Mouse (Mus musculus) ES-E14 (cell line): ENCODE data around the gene Avpi1. TPM values are rescaled to one million over a fixed set of nuclear protein-coding genes. Genes with fewer than 3 reads are reported as not detected.
A peak's percentile ranks its signal among the peaks of the same experiment; 100 is the strongest.

Source experiments
- DNase-seq: peaks from one replicate; pipeline ENCODE4 v3.0.0-alpha.2; 2013; ENCODE audit warnings: low read depth, low spot score
- H3K27ac ChIP-seq: 2 replicates; pipeline ENCODE4 v1.5.1; 2012; ENCODE audit warnings: low read depth, mild to moderate bottlenecking, low read length, moderate library complexity, mixed read lengths; ENCODE audit not compliant: poor library complexity, insufficient read depth, severe bottlenecking
- H3K36me3 ChIP-seq: 2 replicates; pipeline ENCODE4 v1.6.1; 2012; ENCODE audit warnings: mild to moderate bottlenecking, low read length, moderate library complexity, mixed read lengths; ENCODE audit not compliant: control insufficient read depth, poor library complexity, insufficient read depth, severe bottlenecking
- H3K4me1 ChIP-seq, 2 experiments: fragments of 150-350 bp in 1 of 2; sonication (generic) in 1 of 2; 2 replicates each; pipeline ENCODE4 v1.6.1; 2012; ENCODE audit warnings: low read length in 2 of 2, mild to moderate bottlenecking in 1 of 2, mixed read lengths in 1 of 2; ENCODE audit not compliant: control insufficient read depth in 2 of 2, insufficient read depth in 2 of 2, poor library complexity in 1 of 2
- H3K4me3 ChIP-seq, 2 experiments: fragments of 150-350 bp in 1 of 2; sonication (generic) in 1 of 2; 2 replicates each; pipeline ENCODE4 v1.5.1; 2012; ENCODE audit warnings: low read length in 2 of 2, low read depth in 1 of 2, mild to moderate bottlenecking in 1 of 2, mixed read lengths in 1 of 2; ENCODE audit not compliant: insufficient read depth in 1 of 2, poor library complexity in 1 of 2, severe bottlenecking in 1 of 2
- H3K9ac ChIP-seq: 2 replicates; pipeline ENCODE4 v1.6.1; 2012; ENCODE audit warnings: low read depth, mild to moderate bottlenecking, low read length, mixed read lengths; ENCODE audit not compliant: poor library complexity, insufficient read depth, severe bottlenecking
- H3K9me3 ChIP-seq: fragments of 150-350 bp; sonication (generic); 2 replicates; pipeline ENCODE4 v1.6.1; 2012; ENCODE audit warnings: low read depth, mild to moderate bottlenecking, low read length; ENCODE audit not compliant: control insufficient read depth, insufficient read depth
- CHD2 ChIP-seq: IDR thresholded peaks from 2 replicates; pipeline ENCODE4 v1.6.1; 2014; ENCODE audit warnings: mild to moderate bottlenecking, low read depth, low read length, inconsistent platforms
- HCFC1 ChIP-seq: IDR thresholded peaks from 2 replicates; pipeline ENCODE4 v1.6.1; 2012; ENCODE audit warnings: low read length, inconsistent platforms, borderline replicate concordance; ENCODE audit not compliant: insufficient read depth
- MAFK ChIP-seq: IDR thresholded peaks from 2 replicates; pipeline ENCODE4 v1.6.1; 2014; ENCODE audit warnings: mild to moderate bottlenecking, low read depth, low read length, inconsistent platforms; ENCODE audit not compliant: insufficient read depth
- ZC3H11A ChIP-seq: IDR thresholded peaks from 2 replicates; pipeline ENCODE4 v1.6.1; 2012; ENCODE audit warnings: low read depth, mild to moderate bottlenecking, inconsistent platforms, low read length, borderline replicate concordance
- ZNF384 ChIP-seq: IDR thresholded peaks from 2 replicates; pipeline ENCODE4 v1.6.1; 2012; ENCODE audit warnings: low read depth, low read length, inconsistent platforms
- in situ Hi-C, 2 experiments: fragments of 600-800 bp; cut with MboI; formaldehyde crosslinking; loops; one replicate each; pipeline ENCODE4 v1.15.1; 2025; ENCODE audit warnings: low sequenced_read_pairs in 2 of 2, inconsistent platforms in 1 of 2; ENCODE audit not compliant: unreplicated experiment in 2 of 2
- total RNA-seq: library from RNA; depleted of rRNA; stranded (reverse); fragments of 300-350 nt; gene quantifications from 2 replicates; pipeline ENCODE4 v1.2.3, GENCODE M21; 2012

Avpi1 gene
- total RNA-seq, 1 experiment, result 99.2 TPM

DNA sequence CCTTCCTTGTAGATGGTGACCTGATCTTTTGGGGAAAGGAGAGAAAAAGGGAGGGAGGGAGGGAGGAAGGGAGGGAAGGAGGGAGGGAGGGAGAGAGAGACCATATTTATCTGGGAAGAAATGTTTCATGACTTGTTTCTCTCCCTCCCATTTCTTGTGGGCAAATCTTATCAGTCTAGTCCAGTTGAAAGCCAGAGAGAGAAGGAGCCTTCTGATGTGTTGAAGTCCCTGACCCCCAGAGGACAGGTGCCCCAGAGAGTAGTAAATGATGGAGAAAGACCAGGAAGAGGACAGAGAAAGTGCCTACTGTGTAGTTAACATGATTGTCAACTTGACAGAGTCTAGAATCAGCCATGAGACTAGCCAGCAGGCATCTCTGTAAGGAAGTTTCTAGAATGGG is 6.2 kb upstream of the Avpi1 start:
- TF ChIP-seq ZNF384 (no peak), CHD2 (no peak), MAFK (no peak), HCFC1 (no peak), ZC3H11A (no peak)
- in situ Hi-C loops, result no loop called here
- DNase-seq, result no peak
- Histone ChIP-seq H3K4me1 (peaks cover 16 to 39% of the 10 kb centered on the region in 2 experiments; a peak in 3 of 4 replicates), H3K9ac (no peak overlapping the region), H3K36me3 (no peaks in the 10 kb centered on the region), H3K9me3 (no peaks in the 10 kb centered on the region), H3K4me3 (no peak overlapping the region), H3K27ac (peak overlapping the region; percentile 93; the same call in 1 of the 2 replicates)

DNA sequence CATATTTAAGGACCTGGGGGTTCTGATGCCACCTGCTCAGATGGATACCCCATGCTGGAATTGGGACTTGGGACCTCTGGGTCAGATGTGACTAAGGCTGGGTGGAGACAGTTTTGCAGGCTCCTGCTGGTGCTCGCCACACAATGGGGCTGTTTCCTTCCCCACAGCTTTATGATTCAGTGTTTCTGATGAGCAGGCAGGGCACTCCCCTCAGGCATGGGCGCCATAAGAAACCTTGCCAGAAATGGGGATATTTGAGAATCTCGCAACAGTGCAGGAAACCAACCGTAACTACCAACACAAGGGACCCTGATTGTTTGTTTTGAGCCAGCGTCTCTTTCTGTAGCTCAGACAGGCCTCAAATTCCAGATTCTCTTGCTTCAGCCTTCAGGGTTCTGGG is 2.2 kb upstream of the Avpi1 start:
- Histone ChIP-seq H3K9me3 (no peaks in the 10 kb centered on the region), H3K4me3 (no peak overlapping the region), H3K36me3 (peaks cover 4% of the 10 kb centered on the region; the same call in 1 of the 2 replicates), H3K4me1 (peaks cover 26 to 33% of the 10 kb centered on the region in 2 experiments), H3K27ac (peak overlapping the region; percentile 87; the same call in 1 of the 2 replicates), H3K9ac (peak overlapping the region; percentile 26; the same call in 1 of the 2 replicates)
- TF ChIP-seq HCFC1 (no peak), ZNF384 (no peak), ZC3H11A (no peak), MAFK (no peak), CHD2 (no peak)
- DNase-seq, result no peak
- in situ Hi-C loops, result no loop called here

DNA sequence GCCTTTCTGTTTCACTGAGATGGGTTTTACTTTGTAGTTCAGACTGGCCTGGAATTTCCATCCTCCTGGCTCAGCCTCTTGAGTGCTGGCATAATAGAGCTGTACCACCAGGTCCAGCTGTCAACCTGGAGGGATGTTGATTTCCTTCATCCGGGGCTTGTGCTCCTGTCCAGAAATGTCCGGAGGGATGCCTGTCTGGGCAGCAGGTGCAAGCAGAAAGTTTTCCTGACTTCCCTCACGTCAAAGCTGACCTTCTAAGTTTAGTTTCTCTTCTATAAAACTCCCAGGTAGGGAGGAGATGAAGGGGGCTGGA is 1.4 kb upstream of the Avpi1 start:
- peak overlapping the region; percentile 87 for H3K27ac ChIP-seq
- in situ Hi-C loops, result no loop called here
- peaks cover 7% of the 10 kb centered on the region for H3K36me3 ChIP-seq
- H3K4me3 ChIP-seq, result peak overlapping the region in 1 of 2 experiments; percentile 14; a peak in 1 of 4 replicates
- peak overlapping the region; percentile 67; the same call in 1 of the 2 replicates for H3K9ac ChIP-seq
- TF ChIP-seq ZNF384, result no peak
- no peak for TF ChIP-seq MAFK
- TF ChIP-seq CHD2, result no peak
- no peak for TF ChIP-seq HCFC1
- TF ChIP-seq ZC3H11A, result no peak
- no peaks in the 10 kb centered on the region for H3K9me3 ChIP-seq
- no peak for DNase-seq
- H3K4me1 ChIP-seq, result peaks cover 28 to 33% of the 10 kb centered on the region in 2 experiments

DNA sequence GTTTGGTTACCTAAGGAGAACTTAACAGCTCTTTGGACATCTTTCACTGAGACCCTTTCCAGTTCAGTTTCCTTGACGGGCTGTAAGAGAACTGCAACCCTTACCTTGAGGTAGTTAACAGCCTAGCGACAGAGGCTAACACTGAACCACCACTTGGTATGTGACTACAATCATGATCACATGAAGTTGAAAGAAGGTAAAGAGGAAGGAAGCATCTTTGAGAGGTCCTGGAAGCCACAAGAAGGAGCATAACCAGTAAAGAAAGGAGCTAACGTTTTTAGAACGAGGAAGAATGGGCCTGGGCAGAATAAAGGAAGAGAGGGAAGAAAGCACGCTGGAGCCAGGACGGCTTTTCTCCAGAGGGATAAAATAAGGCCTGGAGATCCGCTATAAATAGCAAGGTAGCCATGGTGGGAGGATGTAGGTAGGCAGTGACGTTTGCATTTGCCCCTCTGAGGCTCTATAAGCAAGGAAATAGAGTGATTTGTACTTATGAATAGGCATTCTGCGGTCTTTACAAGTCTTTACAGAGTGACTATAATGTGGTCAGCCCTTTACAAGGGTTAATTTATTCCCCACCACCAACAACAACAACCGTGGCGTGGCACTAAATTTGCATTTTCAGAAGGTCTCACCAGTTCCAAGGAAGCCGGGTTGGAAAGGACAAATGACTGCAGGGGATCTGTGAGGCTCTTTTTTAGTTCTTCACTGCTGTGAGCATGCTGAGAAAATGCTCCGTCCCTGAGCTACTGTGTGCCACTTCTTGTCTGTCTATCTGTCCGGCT is 842 bp upstream of the Avpi1 start:
- no peak for DNase-seq
- Histone ChIP-seq H3K9ac (peak overlapping the region; percentile 67), H3K36me3 (peaks cover 8% of the 10 kb centered on the region), H3K4me3 (peak overlapping the region; percentile 14 to 32; a peak in 3 of 4 replicates), H3K4me1 (peaks cover 27 to 30% of the 10 kb centered on the region in 2 experiments), H3K9me3 (no peaks in the 10 kb centered on the region), H3K27ac (peak overlapping the region; percentile 87)
- in situ Hi-C loops, result no loop called here
- TF ChIP-seq MAFK (no peak), ZNF384 (no peak), HCFC1 (no peak), CHD2 (no peak)
